Mouse (Mus musculus) testis, postnatal 14 days (tissue): ENCODE measurements around the gene Dhrs4.
A peak's percentile ranks its signal among the peaks of the same experiment; 100 is the strongest.

Experiments
- DNase-seq: peaks from one replicate; pipeline ENCODE4 v3.0.0; 2021; ENCODE audit warnings: low spot score

Gene Dhrs4

DNA sequence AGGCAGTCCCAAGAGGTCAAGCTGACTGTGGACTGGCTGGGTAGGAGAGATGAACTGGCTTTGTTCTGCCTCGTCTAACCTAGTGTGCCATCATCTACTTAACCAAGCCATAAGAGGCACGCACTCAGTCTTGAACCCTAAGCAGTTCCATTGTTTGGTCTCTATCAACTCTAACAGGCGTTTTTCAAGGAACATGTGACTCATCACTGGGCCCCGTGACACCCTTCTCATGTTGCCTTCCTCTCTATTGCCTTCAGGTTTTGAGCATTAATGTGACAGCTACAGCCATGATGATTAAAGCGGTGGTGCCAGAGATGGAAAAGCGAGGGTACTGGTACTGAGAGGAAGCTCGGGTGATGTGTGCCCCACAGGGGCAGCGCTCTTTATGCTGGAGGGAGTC is 8.3 kb downstream of the Dhrs4 start:
- DNase-seq: no peak

- DNase-seq: peak; percentile 79
Measured at GRCm38 (mm10) chr14:55490361-55491201, 12.0 kb downstream of the Dhrs4 start, which contains the start of gene Carmil3. Gene Carmil3, plus strand, starts transcription at chr14:55490651.

DNA sequence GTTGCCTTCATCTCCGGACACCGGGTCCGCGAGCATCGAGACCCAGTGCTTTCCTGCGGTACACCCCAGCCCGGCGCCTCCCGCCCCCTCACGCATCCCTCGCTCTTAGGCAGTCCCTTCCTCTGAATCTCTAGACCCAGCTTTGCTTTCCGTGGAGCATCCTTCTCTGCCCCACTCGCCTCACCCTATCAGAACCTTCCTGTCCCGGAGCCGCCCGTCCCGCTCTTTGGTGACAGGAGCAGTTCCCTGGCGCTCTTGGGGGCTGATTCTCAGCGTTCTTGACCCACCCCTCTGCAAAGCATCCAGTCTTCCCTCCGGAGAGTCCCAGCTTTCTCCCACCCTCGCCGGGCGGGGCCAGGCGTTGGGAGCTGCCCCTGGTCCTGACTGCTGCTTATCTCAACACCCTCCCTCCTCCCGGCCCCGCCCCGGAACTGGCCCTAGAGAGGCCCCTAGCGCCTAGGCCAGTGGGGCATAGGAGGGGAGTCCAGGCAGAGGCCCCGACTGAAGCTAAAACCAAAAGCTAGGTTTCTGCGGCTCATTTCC is 12.8 kb downstream of the Dhrs4 start:
- DNase-seq: peak; percentile 71

DNA sequence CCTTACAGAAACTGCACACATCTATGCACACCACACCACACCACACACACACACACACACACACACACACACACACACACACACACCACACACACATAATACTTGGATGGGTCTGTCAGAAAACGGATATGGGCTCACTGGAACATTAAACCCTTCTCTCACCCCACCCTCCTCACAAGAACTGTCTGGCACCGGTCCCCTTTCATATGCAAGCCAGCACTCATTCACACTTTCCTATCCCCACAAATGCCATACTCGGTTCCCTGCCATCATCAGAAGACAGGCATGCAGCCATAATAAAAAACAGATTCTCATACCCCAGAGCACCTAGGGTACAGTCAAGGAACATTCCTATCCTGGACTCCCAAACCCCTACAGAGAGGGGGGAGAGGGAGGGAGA is 13.5 kb downstream of the Dhrs4 start:
- no peak for DNase-seq

DNA sequence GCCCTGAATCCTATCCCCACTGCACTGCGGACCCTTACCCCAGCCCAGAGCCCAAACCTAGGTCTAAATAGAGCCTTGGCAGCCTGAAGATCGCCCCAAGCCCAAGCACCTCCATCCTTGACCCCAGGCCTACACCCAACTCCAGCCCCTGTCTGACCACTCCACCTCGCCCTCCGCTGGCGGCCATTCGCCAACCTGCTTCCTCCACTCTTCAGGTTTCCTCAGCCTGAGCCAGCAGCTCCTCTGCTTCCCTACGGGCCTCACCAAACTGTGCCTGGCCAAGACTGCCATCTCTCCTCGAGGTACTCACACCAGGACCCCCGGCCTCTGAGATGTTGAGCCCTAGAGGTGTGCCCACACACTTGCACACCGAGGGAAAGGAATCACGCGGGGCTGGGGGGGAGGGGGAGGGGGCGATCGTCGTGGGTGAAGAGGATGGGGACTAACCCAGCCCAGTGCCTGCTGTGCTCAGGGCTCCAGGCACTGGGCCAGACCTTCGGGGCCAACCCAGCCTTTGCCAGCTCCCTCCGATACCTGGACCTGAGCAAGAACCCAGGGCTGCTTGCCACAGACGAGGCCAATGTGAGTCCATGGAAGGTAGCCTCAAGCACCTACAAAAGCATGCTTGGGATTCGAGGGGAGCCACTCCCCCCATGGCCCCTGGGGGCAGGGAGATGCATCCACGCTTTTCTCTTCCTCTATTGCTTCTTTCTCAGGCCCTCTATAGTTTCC is 17.1 kb downstream of the Dhrs4 start:
- DNase-seq: no peak

DNA sequence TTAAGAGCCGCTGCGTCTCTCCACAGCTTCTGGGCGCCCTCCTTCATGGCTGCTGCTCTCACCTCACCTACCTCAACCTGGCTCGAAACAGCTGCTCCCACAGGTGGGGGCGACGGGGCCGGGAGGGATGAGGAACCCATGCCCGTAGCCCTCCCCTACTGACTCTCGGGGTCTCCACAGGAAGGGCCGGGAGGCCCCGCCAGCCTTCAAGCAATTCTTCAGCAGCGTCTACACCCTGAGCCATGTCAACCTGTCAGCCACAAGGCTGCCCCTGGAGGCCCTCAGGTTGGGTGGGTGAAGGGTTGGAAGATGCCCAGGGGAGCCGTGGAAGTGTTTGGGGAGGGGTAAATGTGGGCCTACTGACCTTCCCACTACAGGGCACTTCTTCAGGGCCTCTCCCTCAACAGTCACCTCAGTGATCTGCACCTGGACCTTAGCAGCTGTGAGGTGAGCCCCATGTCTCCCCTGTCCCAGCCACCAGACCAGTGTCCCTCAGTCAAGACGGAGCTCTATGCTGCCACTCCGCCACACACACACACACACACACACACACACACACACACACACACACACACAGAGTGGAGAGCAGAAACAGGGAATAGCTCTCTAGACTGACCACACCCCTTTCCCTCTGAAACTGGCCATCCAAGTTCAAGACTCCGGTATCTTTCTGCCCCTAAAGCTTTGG is 18.3 kb downstream of the Dhrs4 start:
- DNase-seq: no peak

GRCm38 (mm10) chr14:55497449-55497821 is 18.9 kb downstream of the Dhrs4 start:
- DNase-seq: peak; percentile 85

DNA sequence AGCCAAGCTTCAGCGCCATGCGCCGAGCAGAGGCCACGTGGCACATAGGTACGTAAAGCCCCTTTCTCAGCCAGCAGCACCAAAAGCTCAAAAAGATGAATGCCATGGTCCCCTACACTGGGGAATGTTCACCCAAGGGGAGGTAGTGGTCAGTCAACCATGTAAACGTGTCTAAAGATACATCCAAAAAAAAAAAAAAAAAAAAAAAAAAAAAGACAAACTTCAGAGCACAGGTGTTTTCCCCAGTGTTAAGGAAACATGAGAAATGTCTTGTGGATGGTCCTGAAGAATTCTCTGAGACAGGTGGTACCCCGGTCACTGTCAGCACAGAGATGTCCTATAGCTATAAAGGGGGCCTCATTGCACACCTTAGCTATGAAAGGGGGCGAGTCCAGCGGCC is 27.1 kb downstream of the Dhrs4 start:
- no peak for DNase-seq

DNA sequence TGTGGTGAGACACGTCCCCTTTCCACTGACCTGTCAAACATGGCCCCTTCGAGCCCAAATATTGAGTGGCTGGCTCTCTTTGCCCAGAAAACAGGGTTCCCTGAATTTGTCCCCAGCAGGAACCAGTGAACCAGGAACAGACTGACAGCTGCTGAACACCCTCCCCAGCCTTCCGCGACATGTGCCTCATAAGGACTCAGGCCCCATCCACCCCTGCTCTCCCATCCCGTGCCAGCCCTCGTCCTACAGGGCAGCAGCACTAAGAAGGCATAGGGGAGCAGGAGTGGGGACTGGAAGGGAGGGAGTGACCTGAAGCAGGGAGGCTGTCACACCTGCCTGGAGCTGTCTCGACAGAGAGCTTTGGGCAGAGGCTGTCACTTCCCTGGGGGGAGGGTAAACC is 29.2 kb downstream of the Dhrs4 start:
- no peak for DNase-seq

DNA sequence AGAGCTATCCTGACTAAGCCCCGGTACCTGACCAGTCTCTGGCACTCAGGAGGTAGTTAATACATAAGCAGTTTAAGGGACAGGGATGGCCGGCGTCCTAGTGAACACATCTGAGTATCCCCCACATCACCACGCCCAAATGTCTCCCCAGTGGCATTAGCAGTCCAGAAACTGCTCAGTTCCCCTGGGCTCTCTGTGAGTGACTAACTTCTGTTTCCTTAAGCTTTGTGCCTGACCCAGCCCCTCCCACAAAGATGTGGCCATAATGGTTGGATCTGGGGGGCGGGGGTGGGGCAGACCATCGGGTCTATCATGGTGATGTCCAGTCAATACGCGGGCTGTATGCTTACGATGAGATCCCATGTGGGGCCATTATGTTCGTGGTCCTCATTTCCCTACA is 31.0 kb downstream of the Dhrs4 start:
- DNase-seq: no peak

GRCm38 (mm10) chr14:55510125-55510731 is 31.7 kb downstream of the Dhrs4 start, which contains the start of gene Cpne6:
Gene Cpne6, plus strand, starts transcription at chr14:55510445.
- DNase-seq: no peak

DNA sequence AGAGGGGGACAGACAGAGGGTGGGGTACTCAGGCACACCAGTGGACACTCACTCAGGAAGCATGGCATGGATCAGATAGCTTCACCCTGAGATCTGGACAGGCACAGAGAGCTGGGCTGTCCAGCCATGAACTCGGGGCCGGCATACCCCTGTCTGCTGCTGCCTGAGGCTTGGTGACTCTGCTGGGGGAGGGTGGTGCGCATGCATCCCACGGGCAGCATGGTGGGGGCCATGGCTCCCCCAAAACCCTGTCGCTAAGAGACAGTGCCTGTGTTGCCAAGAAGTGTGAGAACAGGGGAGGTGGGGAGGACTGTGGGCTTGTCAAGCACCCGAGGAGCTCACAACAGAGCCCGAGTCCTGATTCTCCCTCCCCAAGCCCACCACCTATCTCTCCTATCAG is 32.5 kb downstream of the Dhrs4 start:
- no peak for DNase-seq

GRCm38 (mm10) chr14:55513927-55514326 is 35.4 kb downstream of the Dhrs4 start:
- DNase-seq: no peak

DNA sequence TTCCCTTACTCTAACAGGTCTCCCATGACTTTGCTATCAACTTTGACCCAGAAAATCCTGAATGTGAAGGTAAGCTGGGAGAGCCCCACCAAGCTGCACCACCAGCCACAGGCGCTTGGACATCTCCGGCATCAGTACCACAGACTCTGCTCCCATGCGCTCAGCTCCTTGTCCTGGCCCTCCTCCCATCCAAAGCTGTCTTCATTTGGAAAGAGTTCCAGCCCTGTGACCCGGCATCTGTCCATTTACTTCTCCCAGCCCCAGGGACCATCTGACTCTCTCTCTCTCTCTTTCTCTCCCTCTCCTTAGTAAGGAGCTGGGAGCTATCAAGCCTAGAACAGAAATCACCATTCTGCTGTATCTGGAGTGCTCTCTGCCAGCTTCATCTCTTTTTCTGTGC is 37.3 kb downstream of the Dhrs4 start:
- DNase-seq: no peak

GRCm38 (mm10) chr14:55518897-55519296 is 40.3 kb downstream of the Dhrs4 start:
- no peak for DNase-seq

DNA sequence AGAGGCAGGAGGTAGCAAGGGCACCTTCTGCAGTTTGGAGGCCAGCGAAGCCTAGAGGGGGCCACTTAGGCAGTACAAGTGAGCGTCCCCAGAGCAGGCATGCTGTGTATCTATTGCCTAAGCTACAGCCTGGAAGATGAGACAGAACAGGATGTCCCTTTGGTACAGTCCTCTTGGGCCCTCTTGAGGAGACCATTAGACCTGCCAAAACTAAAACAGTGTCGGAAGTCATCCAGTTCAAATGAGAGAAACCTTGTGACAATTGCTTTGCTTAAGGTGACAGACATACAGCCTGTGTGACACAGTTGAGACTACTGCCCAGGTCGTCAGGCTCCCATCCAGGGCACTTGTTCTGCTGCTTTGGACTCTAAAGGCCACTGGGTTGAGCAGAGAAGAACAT is 41.0 kb downstream of the Dhrs4 start:
- DNase-seq: no peak

GRCm38 (mm10) chr14:55520451-55521361 is 42.1 kb downstream of the Dhrs4 start:
- DNase-seq: no peak

DNA sequence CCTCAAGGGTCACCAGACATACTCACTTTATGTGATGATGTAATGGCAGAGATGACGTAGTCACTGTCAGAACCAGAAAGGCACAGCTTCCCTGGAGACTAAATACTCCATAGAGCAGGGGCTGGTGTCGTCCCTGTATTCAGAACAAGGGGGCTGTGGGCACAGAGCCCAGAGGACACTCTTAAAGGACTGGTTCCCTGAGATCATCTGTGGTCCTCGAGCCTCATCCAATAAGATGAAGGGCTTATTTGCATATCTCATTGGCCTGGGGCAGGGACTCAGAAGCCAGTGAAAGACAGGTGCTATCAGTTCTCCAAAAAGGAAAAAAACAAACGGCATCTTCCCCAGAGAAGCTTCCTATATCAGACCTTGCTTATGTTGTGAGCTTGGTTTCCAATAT is 45.5 kb downstream of the Dhrs4 start:
- no peak for DNase-seq

DNA sequence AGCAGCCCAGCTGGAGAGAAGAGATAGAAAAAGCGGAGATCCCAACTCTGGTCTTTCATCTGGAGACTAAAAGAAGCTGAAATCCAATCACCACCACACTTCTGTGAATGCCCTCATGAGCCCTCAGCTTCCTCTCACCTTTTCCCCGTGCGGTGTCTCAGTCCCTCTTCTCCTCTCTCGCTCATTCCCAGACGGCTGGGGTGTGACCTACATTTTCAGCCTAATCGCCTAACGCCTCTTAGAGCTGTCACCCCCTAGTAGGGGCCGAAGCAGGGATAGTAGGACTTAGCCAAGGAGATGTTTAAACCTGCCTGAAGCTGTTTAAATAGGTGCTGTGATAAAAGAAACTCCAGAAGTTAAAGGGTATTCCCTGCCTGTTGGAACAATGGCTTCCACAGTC is 46.2 kb downstream of the Dhrs4 start, which contains the start of gene Nrl:
Gene Nrl (minus strand): TSS at position 197 of the 400 bp plus-strand sequence.
- DNase-seq: no peak

GRCm38 (mm10) chr14:55526674-55527073 is 48.1 kb downstream of the Dhrs4 start:
- no peak for DNase-seq

DNA sequence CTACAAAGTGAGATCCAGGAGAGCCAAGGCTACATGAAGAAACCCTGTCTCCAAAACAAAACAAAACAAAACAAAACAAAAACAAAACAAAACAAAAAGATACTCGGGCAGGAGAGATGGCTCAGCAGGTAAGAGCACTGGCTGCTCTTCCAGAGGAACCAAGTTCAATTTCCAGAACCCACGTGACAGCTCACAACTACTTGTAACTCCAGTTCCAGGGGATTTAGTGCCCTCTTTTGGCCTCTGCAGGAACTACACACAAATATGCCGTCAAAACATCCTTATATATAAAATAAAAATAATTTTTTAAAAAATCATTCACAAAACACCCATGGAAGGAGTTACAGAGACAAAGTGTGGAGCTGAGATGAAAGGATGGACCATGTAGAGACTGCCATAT is 49.4 kb downstream of the Dhrs4 start:
- no peak for DNase-seq
